In genomic region chr16:21245931-21246390, GRCm38 (mm10) we compare ENCODE assay signal across 9 mouse cellular contexts. TPM values are rescaled to one million over a fixed set of nuclear protein-coding genes. Genes with fewer than 3 reads are reported as not detected.
DNase-seq lines count a peak whose midpoint lies in the region; ATAC-seq and TF ChIP-seq lines count a peak whose summit lies in the region.
"Had no signal": no experiment of that assay in that cellular context is flagged by ENCODE, and none has a peak within 500 bp of the region (broad histone marks: within the 10 kb centered on the region; RNA-seq: fewer than 3 reads in every experiment).

No protein-coding gene starts in this region.

- TF ChIP-seq CTCF in E14TG2a.4 (conservative IDR thresholded peaks at IDR 0.05; ENCODE audit: low read length), result peak; percentile 41
- TF ChIP-seq CTCF in heart, postnatal 0 days (IDR thresholded peaks at IDR 0.05; ENCODE audit: low read depth), result peak; percentile 70

- WGBS in forebrain, embryonic 13.5 days, result under 1% methylated on average over 29 of the region's 29 CpGs
- under 1% methylated on average over 29 of the region's 29 CpGs for WGBS in heart, postnatal 0 days
- under 1% methylated on average over 28 of the region's 29 CpGs for WGBS in liver, embryonic 12.5 days (ENCODE audit: insufficient replicate concordance)
- under 1% methylated on average over 29 of the region's 29 CpGs for WGBS in stomach, embryonic 16.5 days

- H3K36me3 ChIP-seq in E14TG2a.4 (ENCODE audit: insufficient read depth, low read length), result no peaks in the 10 kb centered on the region
- H3K36me3 ChIP-seq in forebrain, embryonic 13.5 days (ENCODE audit: poor library complexity, severe bottlenecking), result no peaks in the 10 kb centered on the region
- no peaks in the 10 kb centered on the region for H3K36me3 ChIP-seq in heart, postnatal 0 days (replicated peaks; ENCODE audit: control insufficient read depth, insufficient read depth, low read length)
- no peaks in the 10 kb centered on the region for H3K36me3 ChIP-seq in liver, embryonic 12.5 days
- no peaks in the 10 kb centered on the region for H3K36me3 ChIP-seq in stomach, embryonic 16.5 days (ENCODE audit: control insufficient read depth, insufficient read depth, low read length)

- H3K9ac ChIP-seq in forebrain, embryonic 13.5 days, result peak overlapping the region; percentile 59
- H3K9ac ChIP-seq in heart, postnatal 0 days (replicated peaks; ENCODE audit: low read depth, low read length), result peak overlapping the region; percentile 47
- H3K9ac ChIP-seq in liver, embryonic 12.5 days, result peak overlapping the region; percentile 43; the same call in 1 of the 2 replicates
- peak overlapping the region; percentile 74 for H3K9ac ChIP-seq in stomach, embryonic 16.5 days (ENCODE audit: low read length)

- H3K4me2 ChIP-seq in forebrain, embryonic 13.5 days, result peak overlapping the region; percentile 87
- H3K4me2 ChIP-seq in heart, postnatal 0 days (ENCODE audit: low read depth, low read length), result peak overlapping the region; percentile 76
- H3K4me2 ChIP-seq in liver, embryonic 12.5 days, result peak overlapping the region; percentile 74
- H3K4me2 ChIP-seq in stomach, embryonic 16.5 days (ENCODE audit: low read depth, low read length), result peak overlapping the region; percentile 74

- H3K27ac ChIP-seq in forebrain, embryonic 13.5 days, result no peak overlapping the region
- H3K27ac ChIP-seq in heart, postnatal 0 days (ENCODE audit: low read depth), result peak overlapping the region; percentile 24; the same call in 1 of the 2 replicates
- no peak overlapping the region for H3K27ac ChIP-seq in liver, embryonic 12.5 days
- H3K27ac ChIP-seq in stomach, embryonic 16.5 days (ENCODE audit: low read length), result peak overlapping the region; percentile 84

- peaks cover 94% of the 10 kb centered on the region for H3K27me3 ChIP-seq in E14TG2a.4 (ENCODE audit: insufficient read depth, low read length)
- peaks cover 78% of the 10 kb centered on the region for H3K27me3 ChIP-seq in forebrain, embryonic 13.5 days
- H3K27me3 ChIP-seq in heart, postnatal 0 days (ENCODE audit: control insufficient read depth, insufficient read depth, low read length), result peaks cover 4% of the 10 kb centered on the region
- H3K27me3 ChIP-seq in liver, embryonic 12.5 days (replicated peaks), result peaks cover 89% of the 10 kb centered on the region
- no peaks in the 10 kb centered on the region for H3K27me3 ChIP-seq in stomach, embryonic 16.5 days (ENCODE audit: control insufficient read depth, insufficient read depth, low read length)

- H3K4me3 ChIP-seq in E14TG2a.4 (replicated peaks; ENCODE audit: low read length), result peak overlapping the region; percentile 76
- H3K4me3 ChIP-seq in forebrain, embryonic 13.5 days, result peak overlapping the region; percentile 43
- peak overlapping the region; percentile 49 for H3K4me3 ChIP-seq in heart, postnatal 0 days (ENCODE audit: low read depth, low read length)
- peak overlapping the region; percentile 47 for H3K4me3 ChIP-seq in liver, embryonic 12.5 days
- peak overlapping the region; percentile 47 for H3K4me3 ChIP-seq in stomach, embryonic 16.5 days (replicated peaks; ENCODE audit: low read length)
- H3K4me3 ChIP-seq: erythroblast, embryonic 14.5 days had no signal

- TF ChIP-seq EP300 in heart, postnatal 0 days (IDR thresholded peaks at IDR 0.05; ENCODE audit: low read depth), result no peak

- H3K9me3 ChIP-seq in E14TG2a.4 (ENCODE audit: low read length), result 0 out of 2 replicates have a peak, but pooled peaks cover 2% of the 10 kb centered on the region
- no peaks in the 10 kb centered on the region for H3K9me3 ChIP-seq in forebrain, embryonic 13.5 days (replicated peaks)
- H3K9me3 ChIP-seq in heart, postnatal 0 days (replicated peaks; ENCODE audit: control insufficient read depth, low read length), result no peaks in the 10 kb centered on the region
- H3K9me3 ChIP-seq in liver, embryonic 12.5 days (replicated peaks), result no peaks in the 10 kb centered on the region
- H3K9me3 ChIP-seq in stomach, embryonic 16.5 days (replicated peaks; ENCODE audit: control insufficient read depth, low read length), result no peaks in the 10 kb centered on the region

- peak; percentile 56 for DNase-seq in c-Kit-positive CD71-positive TER-119-negative erythroid progenitor cells, embryonic 14.5 days (ENCODE audit: low read depth)
- peak; percentile 89 for DNase-seq in heart, postnatal 0 days (ENCODE audit: low spot score)
- DNase-seq in kidney, postnatal 25 days, result peak; percentile 84 to 90
- peak; percentile 27 to 53 for DNase-seq in natural killer cell, adult 2 months (ENCODE audit: low spot score in 2 of 2)

- ATAC-seq in forebrain, embryonic 13.5 days, result peak; percentile 90
- peak; percentile 90 for ATAC-seq in heart, postnatal 0 days (ENCODE audit: insufficient read depth, low read depth)
- peak; percentile 48 for ATAC-seq in liver, embryonic 12.5 days
- ATAC-seq in stomach, embryonic 16.5 days (ENCODE audit: insufficient read depth, low FRiP score), result peak; percentile 87

- H3K4me1 ChIP-seq in E14TG2a.4 (replicated peaks; ENCODE audit: low read depth, low read length), result peaks cover 53% of the 10 kb centered on the region
- peaks cover 31% of the 10 kb centered on the region for H3K4me1 ChIP-seq in forebrain, embryonic 13.5 days
- peaks cover 28% of the 10 kb centered on the region for H3K4me1 ChIP-seq in heart, postnatal 0 days (ENCODE audit: control insufficient read depth, insufficient read depth)
- H3K4me1 ChIP-seq in liver, embryonic 12.5 days, result peaks cover 22% of the 10 kb centered on the region
- peaks cover 52% of the 10 kb centered on the region for H3K4me1 ChIP-seq in stomach, embryonic 16.5 days (ENCODE audit: control insufficient read depth, insufficient read depth, low read length)

RNA-seq across cellular contexts. Expression of gene Ephb3, which starts 41.4 kb away (rescaled TPM):
- 7.1 and 8.1 TPM in 2 replicates for polyA plus RNA-seq in forebrain, embryonic 13.5 days (2015; fragmentation: Nextera tagmentation; extraction: Ambion mirVana)
- 8.5 and 9.6 TPM in 2 replicates for total RNA-seq in heart, postnatal 0 days (2014; rRNA removed; ENCODE audit: low replicate concordance)
- 6.2 and 6.8 TPM in 2 replicates for polyA plus RNA-seq in heart, postnatal 0 days (2015; fragmentation: Nextera tagmentation; extraction: Ambion mirVana)
- 2.5 and 3.0 TPM in 2 replicates for polyA plus RNA-seq in liver, embryonic 12.5 days (2016; fragmentation: Nextera tagmentation; extraction: Ambion mirVana)
- polyA plus RNA-seq in stomach, embryonic 16.5 days (2015; fragmentation: Nextera tagmentation; extraction: Ambion mirVana), result 20.6 and 22.1 TPM in 2 replicates
- polyA plus RNA-seq: erythroblast, embryonic 14.5 days had no signal

Comparison
In these comparisons a context has a peak if more than half of its experiments do, and no peak if none do; other contexts are left out.
1. H3K27ac ChIP-seq: peak in heart, postnatal 0 days (single experiment) and stomach, embryonic 16.5 days (single experiment); none in forebrain, embryonic 13.5 days (single experiment) and liver, embryonic 12.5 days (single experiment).
2. Peak in every context shown above with its lines, with median percentiles within 50 percentile points of each other: H3K4me3 ChIP-seq, DNase-seq, ATAC-seq, H3K4me2 ChIP-seq and H3K9ac ChIP-seq.